Mouse (Mus musculus): Measurements from ENCODE around the gene Dock9. TPM values are rescaled to one million over a fixed set of nuclear protein-coding genes. Genes with fewer than 3 reads are reported as not detected.

Gene Dock9
- polyA plus RNA-seq, 1 experiment from 2014 or later, result 6.4 TPM

DNA sequence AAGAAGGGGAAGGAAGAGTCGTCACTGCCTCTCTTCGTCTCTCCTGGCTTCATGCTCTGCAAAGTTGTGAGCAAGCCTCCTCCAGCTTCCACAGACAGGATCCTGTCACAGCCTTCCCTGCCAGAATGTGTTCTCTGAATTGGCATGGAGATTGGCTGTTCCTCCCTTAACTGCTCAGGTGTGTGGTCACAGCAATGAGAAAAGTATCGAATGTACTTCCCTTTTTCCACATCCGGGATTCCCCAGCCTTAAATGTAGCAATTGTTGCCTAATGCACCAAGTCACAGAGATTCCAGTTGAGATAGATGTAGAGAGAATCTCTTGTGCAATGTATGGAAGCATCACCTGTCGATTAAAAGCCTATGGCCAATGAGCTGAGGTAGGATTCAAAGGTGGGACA, 280.8 kb downstream of the Dock9 start:
- H3K9ac ChIP-seq (ENCODE audit: low read length), result no peak overlapping the region
- no peak overlapping the region for H3K4me3 ChIP-seq (ENCODE audit: low read depth, low read length)
- H3K27ac ChIP-seq (replicated peaks), result no peak overlapping the region
- H3K4me2 ChIP-seq (replicated peaks; ENCODE audit: low read depth), result no peak overlapping the region
- no peaks in the 10 kb centered on the region for H3K27me3 ChIP-seq (ENCODE audit: control insufficient read depth, insufficient read depth, low read length)
- H3K36me3 ChIP-seq (ENCODE audit: control insufficient read depth, insufficient read depth, low read length), result no peaks in the 10 kb centered on the region
- ATAC-seq (ENCODE audit: low FRiP score, low TSS enrichment), result no peak
- DNase-seq (ENCODE audit: low spot score), result no peak
- WGBS, result 78% methylated on average over 5 of the region's 5 CpGs
- TF ChIP-seq EP300 (optimal IDR thresholded peaks at IDR 0.05) (no peak), CTCF (IDR thresholded peaks at IDR 0.05; ENCODE audit: low read depth) (no peak)
- H3K4me1 ChIP-seq (replicated peaks; ENCODE audit: control insufficient read depth, insufficient read depth), result no peaks in the 10 kb centered on the region
- H3K9me3 ChIP-seq (ENCODE audit: control insufficient read depth, low read length), result no peaks in the 10 kb centered on the region

DNA sequence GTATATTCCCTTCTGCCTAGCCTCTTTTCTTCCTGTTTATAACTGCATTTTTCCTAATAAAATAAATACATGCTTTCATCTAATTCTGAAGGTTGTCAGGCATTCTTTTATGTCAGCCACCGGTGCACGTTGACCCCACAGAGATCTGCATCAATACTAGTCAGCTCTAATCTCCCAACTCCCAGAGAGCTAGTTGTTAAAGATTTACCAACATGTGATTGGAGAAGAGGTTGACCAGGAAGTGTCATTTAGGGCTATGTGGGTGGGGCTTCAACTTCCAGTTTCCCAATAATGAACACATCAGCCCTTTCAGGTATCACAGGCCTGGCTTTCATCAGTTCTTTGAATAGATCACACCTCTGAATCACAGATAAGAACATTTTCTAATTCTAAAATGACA, 288.7 kb downstream of the Dock9 start:
- Histone ChIP-seq H3K4me2 (replicated peaks; ENCODE audit: low read depth) (no peak overlapping the region), H3K27ac (replicated peaks) (no peak overlapping the region), H3K27me3 (ENCODE audit: control insufficient read depth, insufficient read depth, low read length) (0 out of 2 replicates have a peak, but pooled peaks cover 3% of the 10 kb centered on the region), H3K4me3 (ENCODE audit: low read depth, low read length) (no peak overlapping the region), H3K9ac (ENCODE audit: low read length) (no peak overlapping the region), H3K36me3 (ENCODE audit: control insufficient read depth, insufficient read depth, low read length) (no peaks in the 10 kb centered on the region), H3K4me1 (replicated peaks; ENCODE audit: control insufficient read depth, insufficient read depth) (no peaks in the 10 kb centered on the region), H3K9me3 (ENCODE audit: control insufficient read depth, low read length) (no peaks in the 10 kb centered on the region)
- ATAC-seq (ENCODE audit: low FRiP score, low TSS enrichment), result no peak
- no peak for DNase-seq (ENCODE audit: low spot score)
- TF ChIP-seq EP300 (optimal IDR thresholded peaks at IDR 0.05) (no peak), CTCF (IDR thresholded peaks at IDR 0.05; ENCODE audit: low read depth) (no peak)
- WGBS, result 29% methylated on average over 2 of the region's 2 CpGs

DNA sequence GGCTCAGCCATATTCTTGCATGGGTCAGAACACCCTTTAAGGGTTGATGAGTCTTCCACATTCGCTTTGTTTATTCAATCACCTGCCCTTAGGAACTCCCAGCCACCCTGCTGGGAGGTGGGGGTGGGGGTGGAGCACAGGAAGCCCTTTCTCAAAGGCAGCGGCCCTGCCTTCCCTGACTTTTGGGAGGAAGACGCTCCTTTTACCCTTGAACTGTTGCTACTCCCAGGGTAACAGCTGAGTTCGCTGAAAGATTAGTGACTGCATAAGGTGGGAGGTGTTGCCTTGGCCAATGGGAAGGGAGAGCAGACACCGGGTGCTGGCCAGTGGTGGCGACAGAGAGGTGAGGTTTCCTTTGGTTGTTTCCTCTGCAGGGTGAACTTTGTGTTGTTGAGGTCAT, 291.3 kb downstream of the Dock9 start:
- DNase-seq (ENCODE audit: low spot score) (peak; percentile 33), ATAC-seq (ENCODE audit: low FRiP score, low TSS enrichment) (peak; percentile 57; the same call in 1 of the 2 replicates)
- no peak overlapping the region for H3K27ac ChIP-seq (replicated peaks)
- H3K27me3 ChIP-seq (ENCODE audit: control insufficient read depth, insufficient read depth, low read length), result 0 out of 2 replicates have a peak, but pooled peaks cover 3% of the 10 kb centered on the region
- TF ChIP-seq CTCF (IDR thresholded peaks at IDR 0.05; ENCODE audit: low read depth), result peak; percentile 11; the same call in 1 of the 2 replicates
- TF ChIP-seq EP300 (optimal IDR thresholded peaks at IDR 0.05), result no peak
- no peaks in the 10 kb centered on the region for H3K4me1 ChIP-seq (replicated peaks; ENCODE audit: control insufficient read depth, insufficient read depth)
- H3K9ac ChIP-seq (ENCODE audit: low read length), result no peak overlapping the region
- no peak overlapping the region for H3K4me2 ChIP-seq (replicated peaks; ENCODE audit: low read depth)
- no peaks in the 10 kb centered on the region for H3K9me3 ChIP-seq (ENCODE audit: control insufficient read depth, low read length)
- WGBS, result 21% methylated on average over 6 of the region's 6 CpGs
- H3K4me3 ChIP-seq (ENCODE audit: low read depth, low read length), result no peak overlapping the region
- H3K36me3 ChIP-seq (ENCODE audit: control insufficient read depth, insufficient read depth, low read length), result no peaks in the 10 kb centered on the region

DNA sequence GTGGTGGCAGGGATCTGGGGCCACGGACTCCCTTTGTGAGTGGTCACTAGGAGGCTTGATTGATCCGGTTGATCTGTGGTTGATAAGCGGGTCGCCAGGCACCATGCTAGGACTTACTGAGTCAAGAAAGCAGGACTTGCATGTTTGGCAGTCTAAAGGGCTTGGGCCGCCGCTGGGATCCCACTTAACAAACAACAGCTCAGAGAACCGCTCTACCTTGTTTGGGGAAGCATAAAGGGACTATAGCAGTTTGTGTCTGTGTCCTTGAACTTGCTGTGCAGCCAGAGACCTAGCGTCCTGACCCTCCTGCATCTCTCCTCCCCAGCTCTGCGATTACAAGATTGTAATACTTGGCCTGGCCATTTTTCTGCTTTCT, 292.2 kb downstream of the Dock9 start:
- H3K4me2 ChIP-seq (replicated peaks; ENCODE audit: low read depth), result no peak overlapping the region
- ATAC-seq (ENCODE audit: low FRiP score, low TSS enrichment) (no peak), DNase-seq (ENCODE audit: low spot score) (no peak)
- H3K27ac ChIP-seq (replicated peaks), result no peak overlapping the region
- H3K27me3 ChIP-seq (ENCODE audit: control insufficient read depth, insufficient read depth, low read length), result 0 out of 2 replicates have a peak, but pooled peaks cover 3% of the 10 kb centered on the region
- H3K9me3 ChIP-seq (ENCODE audit: control insufficient read depth, low read length), result no peaks in the 10 kb centered on the region
- H3K9ac ChIP-seq (ENCODE audit: low read length), result no peak overlapping the region
- no peaks in the 10 kb centered on the region for H3K4me1 ChIP-seq (replicated peaks; ENCODE audit: control insufficient read depth, insufficient read depth)
- TF ChIP-seq CTCF (IDR thresholded peaks at IDR 0.05; ENCODE audit: low read depth), result no peak
- no peak for TF ChIP-seq EP300 (optimal IDR thresholded peaks at IDR 0.05)
- no peaks in the 10 kb centered on the region for H3K36me3 ChIP-seq (ENCODE audit: control insufficient read depth, insufficient read depth, low read length)
- 33% methylated on average over 9 of the region's 9 CpGs for WGBS
- 0 out of 2 replicates have a peak overlapping the region, but pooled peaks have one; percentile 20 for H3K4me3 ChIP-seq (ENCODE audit: low read depth, low read length)

DNA sequence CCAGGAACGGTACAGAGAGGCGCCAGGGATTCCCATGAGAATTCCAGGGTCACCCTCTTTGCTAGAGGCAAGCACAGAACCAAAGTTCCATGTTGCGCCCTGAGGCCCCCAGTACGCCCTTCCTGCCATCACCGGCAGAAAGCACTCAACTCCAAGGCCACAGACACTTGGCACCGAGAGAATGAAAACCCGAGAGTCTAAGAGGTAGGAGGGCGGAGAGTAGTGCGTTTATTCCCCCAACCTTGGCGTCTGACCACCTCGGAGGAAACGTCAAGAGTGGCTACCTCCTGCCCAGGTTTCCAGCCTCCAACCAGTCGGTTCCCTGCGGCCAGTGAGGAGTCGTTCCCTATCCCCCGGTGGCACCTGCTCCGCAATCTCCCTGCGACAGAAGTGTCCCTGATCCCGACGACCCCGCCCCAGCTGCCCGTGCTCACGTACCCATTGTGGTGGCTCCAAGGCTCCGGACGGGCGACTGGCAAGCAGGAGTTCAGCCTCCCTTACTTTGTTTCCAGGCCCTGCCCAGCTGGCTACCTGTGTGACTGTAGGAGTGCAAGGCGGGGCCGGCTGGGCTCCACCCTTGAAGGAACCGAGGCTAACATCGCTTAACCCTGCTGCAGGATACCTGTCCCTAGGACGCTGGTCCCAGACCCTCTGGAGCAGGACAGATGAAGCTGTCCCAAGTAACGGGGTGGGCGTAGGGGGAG, 292.7 kb downstream of the Dock9 start, which contains the start of gene Slc15a1:
Slc15a1 (minus strand) TSS at position 472 of the 704 bp plus-strand sequence.
- peak; percentile 51; the same call in 1 of the 2 replicates for ATAC-seq (ENCODE audit: low FRiP score, low TSS enrichment)
- H3K9me3 ChIP-seq (ENCODE audit: control insufficient read depth, low read length), result no peaks in the 10 kb centered on the region

DNA sequence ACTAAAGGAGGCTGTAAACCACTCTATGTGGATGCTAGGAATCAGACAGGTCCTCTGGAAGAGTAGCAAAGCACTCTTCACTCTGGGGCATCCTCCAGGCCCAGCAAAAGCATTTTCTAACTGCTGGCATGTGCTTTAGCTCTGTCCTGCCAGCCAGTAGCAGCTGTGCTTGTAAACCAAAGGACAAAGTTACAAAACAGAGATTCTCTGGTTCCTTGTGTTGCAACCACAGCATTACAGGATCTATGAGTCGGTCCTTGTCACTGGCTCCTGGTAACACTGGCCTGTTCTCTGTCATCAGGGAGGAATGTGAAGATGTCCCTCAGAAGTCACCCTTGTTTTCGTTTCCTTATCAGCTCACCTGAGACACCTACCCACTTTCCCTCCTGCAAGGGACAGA, 297.1 kb downstream of the Dock9 start:
- 41% methylated on average over 2 of the region's 2 CpGs for WGBS
- ATAC-seq (ENCODE audit: low FRiP score, low TSS enrichment), result no peak
- 0 out of 2 replicates have a peak, but pooled peaks cover 2% of the 10 kb centered on the region for H3K27me3 ChIP-seq (ENCODE audit: control insufficient read depth, insufficient read depth, low read length)
- no peaks in the 10 kb centered on the region for H3K36me3 ChIP-seq (ENCODE audit: control insufficient read depth, insufficient read depth, low read length)
- DNase-seq (ENCODE audit: low spot score), result no peak
- no peaks in the 10 kb centered on the region for H3K9me3 ChIP-seq (ENCODE audit: control insufficient read depth, low read length)
- no peak overlapping the region for H3K9ac ChIP-seq (ENCODE audit: low read length)
- TF ChIP-seq CTCF (IDR thresholded peaks at IDR 0.05; ENCODE audit: low read depth), result no peak
- TF ChIP-seq EP300 (optimal IDR thresholded peaks at IDR 0.05), result no peak
- H3K4me1 ChIP-seq (replicated peaks; ENCODE audit: control insufficient read depth, insufficient read depth), result no peaks in the 10 kb centered on the region
- no peak overlapping the region for H3K4me2 ChIP-seq (replicated peaks; ENCODE audit: low read depth)
- no peak overlapping the region for H3K4me3 ChIP-seq (ENCODE audit: low read depth, low read length)
- no peak overlapping the region for H3K27ac ChIP-seq (replicated peaks)

More for the DNA sequence above, 292.7 kb downstream of the Dock9 start, which contains the start of gene Slc15a1:
- H3K27me3 ChIP-seq (ENCODE audit: control insufficient read depth, insufficient read depth, low read length), result 0 out of 2 replicates have a peak, but pooled peaks cover 3% of the 10 kb centered on the region
- H3K36me3 ChIP-seq (ENCODE audit: control insufficient read depth, insufficient read depth, low read length), result no peaks in the 10 kb centered on the region
- DNase-seq (ENCODE audit: low spot score), result peak; percentile 62
- H3K27ac ChIP-seq (replicated peaks), result no peak within 1 kb of the TSS
- no peaks in the 10 kb centered on the region for H3K4me1 ChIP-seq (replicated peaks; ENCODE audit: control insufficient read depth, insufficient read depth)
- TF ChIP-seq CTCF (IDR thresholded peaks at IDR 0.05; ENCODE audit: low read depth), result no peak
- TF ChIP-seq EP300 (optimal IDR thresholded peaks at IDR 0.05), result no peak
- H3K4me3 ChIP-seq (ENCODE audit: low read depth, low read length), result peak within 1 kb of the TSS; percentile 20
- H3K9ac ChIP-seq (ENCODE audit: low read length), result peak within 1 kb of the TSS; percentile 51; the same call in 1 of the 2 replicates
- 11% methylated on average over 33 of the region's 33 CpGs for WGBS
- peak within 1 kb of the TSS; percentile 42 for H3K4me2 ChIP-seq (replicated peaks; ENCODE audit: low read depth)

Measured in stomach, postnatal 0 days (tissue).